Mouse (Mus musculus): ENCODE results near the gene Cnr1. TPM values are rescaled to one million over a fixed set of nuclear protein-coding genes. Genes with fewer than 3 reads are reported as not detected.

The Cnr1 gene
- 0.08 TPM for polyA plus RNA-seq (2014; fragmentation: Illumina TruSeq; extraction: RNeasy Lipid Tissue Mini Kit (QIAGEN cat#74804); ENCODE audit: low read depth, low replicate concordance)

DNA sequence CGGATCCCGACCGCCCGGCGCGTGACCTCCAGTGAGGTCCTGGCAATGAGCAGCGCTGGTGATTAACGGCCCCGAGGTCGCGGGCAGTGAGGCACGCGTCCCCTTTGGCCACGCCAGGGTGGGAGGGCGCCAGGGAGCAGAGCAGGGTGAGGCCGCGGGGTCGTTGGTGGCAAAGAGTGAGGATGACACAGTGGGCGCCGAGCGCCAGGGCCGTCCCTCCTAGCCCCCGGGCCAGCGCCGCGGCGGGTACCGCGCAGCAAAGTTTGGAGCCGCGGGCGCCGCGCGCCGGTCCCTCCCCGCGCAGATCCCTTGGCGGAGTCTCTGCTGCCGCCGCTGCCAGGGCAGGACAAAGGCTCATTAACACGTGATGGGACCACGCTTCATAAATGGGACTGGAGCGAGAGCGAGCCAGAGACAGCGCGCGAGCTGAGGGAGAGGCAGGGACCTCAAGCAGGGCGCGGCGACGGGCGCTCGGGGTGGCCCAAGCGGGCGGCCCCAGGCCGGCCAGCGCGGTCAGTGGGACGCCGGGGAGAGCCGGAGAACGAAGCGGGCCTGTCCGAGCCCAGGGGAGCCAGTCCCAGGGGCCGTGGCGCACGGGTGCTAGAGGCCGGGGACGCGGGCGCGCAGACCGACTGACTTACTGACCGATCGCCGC lies at the start of gene Cnr1:
Gene Cnr1 (plus strand): TSS at position 360 of the 655 bp plus-strand sequence.

Other genes with a start within 250 kb of the Cnr1 start
- not detected for gene Spaca1, start 125.6 kb downstream of the Cnr1 start, polyA plus RNA-seq (2014; fragmentation: Illumina TruSeq; extraction: RNeasy Lipid Tissue Mini Kit (QIAGEN cat#74804); ENCODE audit: low read depth, low replicate concordance)